Mouse (Mus musculus) E14TG2a.4 (cell line): ENCODE measurements around the gene Gm9736.
A peak's percentile ranks its signal among the peaks of the same experiment; 100 is the strongest.
"Not testable (repeated sequence)": the region's sequence is repeated elsewhere in the genome, so short reads cannot be mapped to it uniquely, and the experiment has no call there.

Source experiments
- H3K27me3 ChIP-seq: 2 replicates; pipeline ENCODE4 v1.6.1; 2014; ENCODE audit warnings: low read length, control low read depth; ENCODE audit not compliant: insufficient read depth
- H3K36me3 ChIP-seq: 2 replicates; pipeline ENCODE4 v1.6.1; 2014; ENCODE audit warnings: low read length, control low read depth; ENCODE audit not compliant: insufficient read depth
- H3K4me1 ChIP-seq: replicated peaks from 2 replicates; pipeline ENCODE4 v1.6.1; 2014; ENCODE audit warnings: low read depth, low read length, control low read depth
- H3K4me3 ChIP-seq: replicated peaks from 2 replicates; pipeline ENCODE4 v1.5.1; 2014; ENCODE audit warnings: mild to moderate bottlenecking, low read length
- H3K9me3 ChIP-seq: 2 replicates; pipeline ENCODE4 v1.6.1; 2014; ENCODE audit warnings: low read length, control low read depth
- CTCF ChIP-seq: conservative IDR thresholded peaks from 2 replicates; pipeline ENCODE4 v1.5.1; 2014; ENCODE audit warnings: low read length
- NANOG ChIP-seq: IDR thresholded peaks from 2 replicates; pipeline ENCODE4 v1.6.1; 2014; ENCODE audit warnings: borderline replicate concordance, low read length, mixed read lengths
- POU5F1 ChIP-seq: IDR thresholded peaks from 2 replicates; pipeline ENCODE4 v1.6.1; 2014; ENCODE audit warnings: low read length, borderline replicate concordance

Gm9736 gene

GRCm38 (mm10) chr10:77728280-77728679 is 22.9 kb downstream of the Gm9736 start:
- no peaks in the 10 kb centered on the region for H3K9me3 ChIP-seq
- no peaks in the 10 kb centered on the region for H3K4me1 ChIP-seq
- H3K4me3 ChIP-seq: no peak overlapping the region
- TF ChIP-seq CTCF (no peak), POU5F1 (no peak), NANOG (no peak)
- H3K36me3 ChIP-seq: no peaks in the 10 kb centered on the region
- no peaks in the 10 kb centered on the region for H3K27me3 ChIP-seq

GRCm38 (mm10) chr10:77726186-77726585 is 25.0 kb downstream of the Gm9736 start, which contains the start of gene Gm10100:
Gene Gm10100 (plus strand): TSS chr10:77726486.
- Histone ChIP-seq H3K4me3 (no peak within 1 kb of the TSS), H3K36me3 (no peaks in the 10 kb centered on the region)
- TF ChIP-seq CTCF: no peak
- TF ChIP-seq POU5F1: no peak
- TF ChIP-seq NANOG: no peak

GRCm38 (mm10) chr10:77724855-77725254 is 26.3 kb downstream of the Gm9736 start:
- H3K4me1 ChIP-seq: no peaks in the 10 kb centered on the region

More at GRCm38 (mm10) chr10:77726186-77726585, 25.0 kb downstream of the Gm9736 start, which contains the start of gene Gm10100:
- H3K4me1 ChIP-seq: no peaks in the 10 kb centered on the region
- no peaks in the 10 kb centered on the region for H3K9me3 ChIP-seq
- H3K27me3 ChIP-seq: no peaks in the 10 kb centered on the region

GRCm38 (mm10) chr10:77720299-77720698 is 30.9 kb downstream of the Gm9736 start, which contains the start of gene Krtap12-1:
Gene Krtap12-1 (plus strand): TSS chr10:77720599.
- not testable (repeated sequence) for H3K36me3 ChIP-seq, H3K4me3 ChIP-seq, H3K27me3 ChIP-seq, H3K4me1 ChIP-seq, H3K9me3 ChIP-seq

More at GRCm38 (mm10) chr10:77724855-77725254, 26.3 kb downstream of the Gm9736 start:
- TF ChIP-seq NANOG: no peak
- no peak for TF ChIP-seq POU5F1
- TF ChIP-seq CTCF: peak; percentile 62
- no peak overlapping the region for H3K4me3 ChIP-seq
- no peaks in the 10 kb centered on the region for H3K36me3 ChIP-seq
- peaks cover 6% of the 10 kb centered on the region; the same call in 1 of the 2 replicates for H3K9me3 ChIP-seq
- no peaks in the 10 kb centered on the region for H3K27me3 ChIP-seq

- TF ChIP-seq POU5F1 (no peak), NANOG (no peak), CTCF (no peak)
- Histone ChIP-seq H3K4me3 (no peak within 1 kb of the TSS), H3K27me3 (no peaks in the 10 kb centered on the region), H3K9me3 (peaks cover 8% of the 10 kb centered on the region; the same call in 1 of the 2 replicates), H3K36me3 (no peaks in the 10 kb centered on the region), H3K4me1 (no peaks in the 10 kb centered on the region)
Measured at GRCm38 (mm10) chr10:77715507-77715906, 35.6 kb downstream of the Gm9736 start, which contains the start of gene Gm10142. Gene Gm10142 (plus strand): TSS chr10:77715807.

- H3K4me1 ChIP-seq: no peaks in the 10 kb centered on the region
- no peaks in the 10 kb centered on the region for H3K36me3 ChIP-seq
- H3K4me3 ChIP-seq: no peak overlapping the region
- TF ChIP-seq NANOG (no peak), POU5F1 (no peak), CTCF (no peak)
- no peaks in the 10 kb centered on the region for H3K27me3 ChIP-seq
- H3K9me3 ChIP-seq: peaks cover 4% of the 10 kb centered on the region; the same call in 1 of the 2 replicates
Measured at GRCm38 (mm10) chr10:77713734-77714133, 37.4 kb downstream of the Gm9736 start.

- H3K4me1 ChIP-seq, H3K4me3 ChIP-seq, H3K9me3 ChIP-seq, H3K36me3 ChIP-seq, H3K27me3 ChIP-seq: not testable (repeated sequence)
Measured at GRCm38 (mm10) chr10:77711157-77711556, 40.0 kb downstream of the Gm9736 start, which contains the start of gene Gm10024. Gene Gm10024 (plus strand): TSS chr10:77711457.

- no peaks in the 10 kb centered on the region for H3K36me3 ChIP-seq
Measured at GRCm38 (mm10) chr10:77709831-77710230, 41.3 kb downstream of the Gm9736 start.

GRCm38 (mm10) chr10:77706326-77706725 is 44.8 kb downstream of the Gm9736 start, which contains the start of gene Gm10272:
Gene Gm10272 (plus strand): TSS chr10:77706626.
- Histone ChIP-seq H3K4me3 (no peak within 1 kb of the TSS), H3K9me3 (peaks cover 33% of the 10 kb centered on the region), H3K36me3 (no peaks in the 10 kb centered on the region), H3K4me1 (no peaks in the 10 kb centered on the region), H3K27me3 (no peaks in the 10 kb centered on the region)
- no peak for TF ChIP-seq CTCF
- TF ChIP-seq NANOG: no peak
- TF ChIP-seq POU5F1: no peak

More at GRCm38 (mm10) chr10:77709831-77710230, 41.3 kb downstream of the Gm9736 start:
- H3K9me3 ChIP-seq: peaks cover 19% of the 10 kb centered on the region
- H3K4me3 ChIP-seq: no peak overlapping the region
- H3K4me1 ChIP-seq: no peaks in the 10 kb centered on the region
- no peaks in the 10 kb centered on the region for H3K27me3 ChIP-seq
- TF ChIP-seq CTCF (no peak), POU5F1 (no peak), NANOG (no peak)
